Mouse (Mus musculus) gastrocnemius, postnatal 14 days (tissue): Measurements from ENCODE around the gene Ercc4. TPM values are rescaled to one million over a fixed set of nuclear protein-coding genes. Genes with fewer than 3 reads are reported as not detected.

Experiments used
- DNase-seq: peaks from one replicate; pipeline ENCODE4 v3.0.0; 2021; ENCODE audit warnings: mixed read lengths
- intact Hi-C: fragments of 180-260 bp; cut with DNase I; formaldehyde crosslinking; loops from one replicate; pipeline ENCODE4 v1.15.1; 2025; ENCODE audit warnings: low total_unique reads
- total RNA-seq, 2 experiments: library from RNA; stranded (reverse); gene quantifications; 2 replicates each; pipeline ENCODE4 v1.2.3; 2021

Gene Ercc4
- total RNA-seq, 2 experiments from 2014 or later: 4.9 to 5.6 TPM

- DNase-seq: no peak
- intact Hi-C loops: no loop called here
Measured at GRCm38 (mm10) chr16:13144682-13145410, 35.4 kb downstream of the Ercc4 start.

- intact Hi-C loops: no loop called here
- DNase-seq: no peak
Measured at GRCm38 (mm10) chr16:13146231-13146630, 36.7 kb downstream of the Ercc4 start.

DNA sequence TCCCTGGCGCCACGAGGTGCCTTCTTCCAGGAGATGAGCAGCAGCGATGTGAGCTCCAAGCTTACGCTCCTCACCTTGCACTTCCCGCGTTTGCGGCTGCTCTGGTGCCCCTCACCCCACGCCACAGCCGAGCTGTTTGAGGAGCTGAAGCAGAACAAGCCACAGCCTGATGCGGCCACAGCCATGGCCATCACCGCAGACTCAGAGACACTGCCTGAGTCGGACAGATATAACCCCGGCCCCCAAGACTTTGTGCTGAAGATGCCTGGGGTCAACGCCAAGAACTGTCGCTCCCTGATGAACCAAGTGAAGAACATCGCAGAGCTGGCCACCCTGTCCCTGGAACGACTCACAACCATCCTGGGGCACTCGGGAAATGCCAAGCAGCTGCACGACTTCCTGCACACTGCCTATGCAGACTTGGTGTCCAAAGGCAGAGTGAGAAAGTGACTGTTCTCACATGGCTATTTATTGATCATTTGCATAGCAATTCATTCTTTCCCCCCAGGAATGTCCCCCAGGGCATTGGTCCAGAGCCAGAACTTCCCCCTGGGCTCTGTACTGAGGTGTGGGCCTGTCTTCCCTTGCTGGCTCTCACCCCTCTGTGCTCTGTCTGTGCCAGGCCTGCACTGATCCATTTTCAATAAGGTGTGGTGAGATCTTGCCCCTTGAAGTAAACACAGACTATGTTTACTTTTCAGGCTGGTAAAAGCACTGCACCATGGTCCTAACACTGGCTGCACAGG is 38.5 kb downstream of the Ercc4 start:
- no peak for DNase-seq
- intact Hi-C loops: no loop called here

DNA sequence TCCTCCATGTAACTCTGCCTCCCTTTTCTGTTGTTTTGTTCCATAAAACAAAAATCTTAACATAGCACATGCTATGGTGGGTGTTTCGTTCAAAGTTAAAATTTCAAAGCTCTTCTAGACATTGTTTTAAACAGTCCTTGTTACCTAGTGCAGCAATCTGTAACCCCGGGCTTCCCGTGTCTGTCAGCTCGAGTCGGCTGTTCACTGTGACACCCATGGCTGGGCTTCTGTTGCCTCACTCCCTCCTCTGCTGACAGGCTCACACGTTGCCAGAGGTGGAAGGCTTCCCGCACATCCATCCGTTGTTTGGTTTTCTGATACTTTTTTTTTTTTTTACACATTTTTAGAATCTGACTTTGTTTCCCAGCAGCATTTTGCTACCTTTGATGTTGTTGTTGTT is 40.5 kb downstream of the Ercc4 start:
- intact Hi-C loops: no loop called here
- DNase-seq: no peak

DNA sequence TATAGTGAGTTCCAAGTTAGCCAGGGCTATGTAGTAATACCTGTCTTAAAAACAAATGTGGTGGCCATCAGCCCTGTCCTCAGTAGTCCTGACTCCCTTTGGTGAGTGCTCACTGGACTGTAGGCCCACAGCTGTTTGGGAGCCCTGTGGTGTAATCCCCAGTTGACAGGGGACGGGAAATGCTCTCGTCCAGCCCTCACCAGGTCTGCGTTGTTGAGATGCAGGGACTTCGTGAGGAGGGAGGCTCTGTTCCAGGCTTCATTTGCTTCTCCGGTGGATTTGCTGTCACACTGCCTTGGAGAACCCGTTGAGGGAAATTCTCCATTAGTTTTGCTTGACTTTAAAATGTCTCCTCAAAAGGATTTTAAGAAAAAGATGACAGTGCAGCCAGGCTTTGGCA is 41.3 kb downstream of the Ercc4 start:
- DNase-seq: no peak
- intact Hi-C loops: no loop called here

DNA sequence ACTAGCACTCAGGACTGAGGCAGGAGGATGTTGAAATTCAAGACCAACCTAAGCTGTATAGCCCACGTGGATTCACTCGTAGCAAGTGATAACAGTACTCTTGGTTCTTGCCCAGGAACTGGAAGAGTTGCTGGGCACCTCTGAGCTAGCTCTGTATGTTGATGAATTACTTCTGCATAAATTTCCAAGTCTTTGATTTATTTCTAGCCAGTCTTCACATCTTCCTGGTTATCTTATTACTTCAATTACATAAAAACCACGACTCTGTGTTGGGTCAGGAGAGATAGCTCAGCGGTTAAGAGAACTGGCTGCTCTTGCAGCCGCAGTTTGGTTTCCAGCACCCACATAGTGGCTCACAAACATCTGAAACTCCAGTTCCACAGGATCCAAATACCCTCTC is 43.0 kb downstream of the Ercc4 start:
- intact Hi-C loops: no loop called here
- DNase-seq: no peak

GRCm38 (mm10) chr16:13153215-13153614 is 43.7 kb downstream of the Ercc4 start:
- DNase-seq: no peak
- intact Hi-C loops: no loop called here

GRCm38 (mm10) chr16:13154352-13154751 is 44.9 kb downstream of the Ercc4 start:
- intact Hi-C loops: no loop called here
- no peak for DNase-seq

- intact Hi-C loops: no loop called here
- DNase-seq: no peak
Measured at GRCm38 (mm10) chr16:13157314-13157713, 47.8 kb downstream of the Ercc4 start.

DNA sequence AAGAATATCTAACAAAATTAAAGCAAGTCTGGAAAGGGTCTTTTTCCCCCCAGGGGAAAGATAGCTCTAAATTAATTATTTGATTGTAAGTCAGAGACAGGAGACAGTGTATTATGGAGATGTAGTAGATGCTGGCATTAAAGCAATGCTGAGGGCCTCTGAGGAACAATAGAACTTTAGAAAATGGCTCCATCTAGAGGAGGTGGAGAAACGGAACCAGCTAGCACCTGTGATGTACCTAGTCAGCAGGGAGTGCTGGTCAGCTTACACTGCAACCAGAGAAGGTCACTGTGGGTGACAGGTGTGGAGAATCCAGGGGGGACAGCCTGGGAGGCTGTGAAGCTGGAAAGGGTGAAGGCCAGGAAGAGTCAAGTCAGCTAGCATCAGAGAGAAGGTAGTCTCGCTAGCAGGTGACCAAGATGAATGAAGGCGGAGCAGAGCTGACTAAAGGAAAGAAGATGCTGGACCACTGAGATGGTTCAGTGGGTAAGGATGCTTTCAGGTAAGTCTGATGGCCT is 48.7 kb downstream of the Ercc4 start:
- no peak for DNase-seq
- intact Hi-C loops: no loop called here

GRCm38 (mm10) chr16:13158906-13159889 is 49.7 kb downstream of the Ercc4 start:
- DNase-seq: peak; percentile 44

DNA sequence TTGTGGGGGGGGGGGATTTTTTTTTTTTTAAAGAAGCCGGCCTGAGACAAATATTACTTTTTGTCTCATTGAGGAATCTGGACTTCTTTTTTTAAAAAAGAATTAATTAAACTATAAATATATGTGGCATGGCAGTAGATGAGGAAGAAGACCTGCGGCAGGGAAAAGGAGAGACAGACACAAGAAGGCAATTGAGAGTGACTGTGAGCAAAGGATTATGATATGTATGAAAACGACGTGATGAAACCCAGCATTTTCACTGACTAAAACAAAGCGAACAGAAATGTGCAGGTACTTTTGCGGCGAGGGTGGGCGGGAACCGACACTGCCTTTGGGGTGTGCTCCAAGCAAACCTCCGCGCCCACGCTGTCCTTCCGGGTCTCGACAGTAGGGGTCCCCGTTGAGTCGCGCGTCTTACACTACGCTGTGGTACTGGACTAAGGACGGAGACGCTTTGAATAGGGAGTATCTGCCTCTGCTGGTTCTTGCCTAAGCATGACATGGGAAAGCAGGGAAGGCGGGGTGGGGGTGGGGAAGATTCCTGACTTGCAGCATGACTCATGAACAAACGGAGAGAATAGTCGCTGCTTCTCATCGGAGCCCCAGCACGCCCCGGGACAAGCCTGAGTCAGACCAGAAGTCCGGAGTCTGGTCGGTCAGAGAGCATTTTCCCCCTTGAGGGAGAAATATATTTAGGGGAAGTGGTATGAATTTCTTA is 50.6 kb downstream of the Ercc4 start:
- intact Hi-C loops: loop anchor here (10.0 kb wide), 1 partner anchor 195 kb away; no protein-coding TSS in a partner anchor

More at GRCm38 (mm10) chr16:13158906-13159889, 49.7 kb downstream of the Ercc4 start:
- intact Hi-C loops: no loop called here

DNA sequence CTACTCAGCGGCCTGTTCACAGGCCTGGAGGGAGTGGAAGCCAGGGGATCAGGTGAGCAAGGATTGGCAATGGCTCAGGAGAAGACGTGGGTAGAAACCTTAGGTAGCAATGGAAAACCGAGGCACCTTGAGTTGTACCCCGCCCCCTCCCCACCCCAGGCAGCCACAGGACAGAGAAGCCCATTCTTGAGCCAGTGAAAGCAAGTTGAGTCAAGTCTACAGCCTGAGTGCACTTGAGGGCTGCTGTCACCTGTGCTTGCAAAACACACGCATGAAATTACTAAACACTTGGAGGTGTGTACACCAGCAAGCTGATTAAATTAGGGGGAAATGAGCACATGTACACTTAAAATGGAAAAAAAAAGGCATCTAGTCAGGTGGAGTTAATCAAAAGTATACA is 52.0 kb downstream of the Ercc4 start:
- intact Hi-C loops: loop anchor here (10.0 kb wide), 1 partner anchor 193 kb away; no protein-coding TSS in a partner anchor
- no peak for DNase-seq

More for the DNA sequence above, 50.6 kb downstream of the Ercc4 start:
- DNase-seq: peak; percentile 88

- intact Hi-C loops: loop anchor here (10.0 kb wide), 1 partner anchor 187 kb away; no protein-coding TSS in a partner anchor
- DNase-seq: no peak
Measured at GRCm38 (mm10) chr16:13167731-13168130, 58.2 kb downstream of the Ercc4 start.

- no peak for DNase-seq
- intact Hi-C loops: no loop called here
Measured at GRCm38 (mm10) chr16:13173055-13173742, 63.7 kb downstream of the Ercc4 start.

DNA sequence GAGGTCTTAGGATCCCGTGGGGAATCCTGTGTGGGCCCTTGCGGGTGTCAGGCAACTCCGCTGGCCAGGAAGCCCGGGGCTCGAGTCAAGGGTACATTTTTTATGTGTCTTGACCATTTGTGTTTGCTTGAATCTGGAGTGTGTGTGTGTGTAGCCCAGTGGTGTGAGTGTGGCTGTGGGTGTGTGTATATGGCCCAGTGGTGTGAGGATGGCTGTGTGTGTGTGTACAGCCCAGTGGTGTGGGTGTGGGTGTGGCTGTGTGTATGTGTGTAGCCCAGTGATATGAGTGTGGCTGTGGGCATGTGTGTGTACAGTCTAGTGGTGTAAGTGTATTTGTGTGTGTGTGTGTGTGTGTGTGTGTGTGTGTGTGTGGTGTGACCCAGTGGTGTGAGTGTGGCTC is 73.0 kb downstream of the Ercc4 start:
- no peak for DNase-seq
- intact Hi-C loops: no loop called here

GRCm38 (mm10) chr16:13183182-13183742 is 73.8 kb downstream of the Ercc4 start:
- intact Hi-C loops: no loop called here
- DNase-seq: no peak

GRCm38 (mm10) chr16:13184381-13184780 is 74.9 kb downstream of the Ercc4 start:
- intact Hi-C loops: no loop called here
- DNase-seq: no peak
